Mouse (Mus musculus) stomach, postnatal 0 days (tissue): ENCODE results near the gene Mgl2. TPM values are rescaled to one million over a fixed set of nuclear protein-coding genes. Genes with fewer than 3 reads are reported as not detected.

Experiments used
- ATAC-seq: fragments of 200-750 bp; cut with Nextera tagmentation; 2 replicates; pipeline ENCODE4 v1.8.0; 2017; ENCODE audit not compliant: low FRiP score, low TSS enrichment
- DNase-seq: peaks from one replicate; pipeline ENCODE4 v3.0.0-alpha.2; 2016; ENCODE audit warnings: low spot score
- H3K27ac ChIP-seq: fragments of 300-500 bp; sonication (generic); replicated peaks from 2 replicates; pipeline ENCODE4 v1.5.1; 2014; ENCODE audit warnings: mild to moderate bottlenecking, control low read depth
- H3K27me3 ChIP-seq: fragments of 300-500 bp; sonication (generic); 2 replicates; pipeline ENCODE4 v1.6.1; 2014; ENCODE audit warnings: low read length; ENCODE audit not compliant: control insufficient read depth, insufficient read depth
- H3K36me3 ChIP-seq: fragments of 300-500 bp; sonication (generic); 2 replicates; pipeline ENCODE4 v1.6.1; 2014; ENCODE audit warnings: low read length, mixed read lengths; ENCODE audit not compliant: control insufficient read depth, insufficient read depth
- H3K4me1 ChIP-seq: fragments of 300-500 bp; sonication (generic); replicated peaks from 2 replicates; pipeline ENCODE4 v1.6.1; 2014; ENCODE audit warnings: antibody characterized with exemption; ENCODE audit not compliant: control insufficient read depth, insufficient read depth
- H3K4me2 ChIP-seq: fragments of 300-500 bp; sonication (generic); replicated peaks from 2 replicates; pipeline ENCODE4 v1.6.1; 2014; ENCODE audit warnings: low read depth, mild to moderate bottlenecking, control low read depth, moderate library complexity
- H3K4me3 ChIP-seq: fragments of 300-500 bp; sonication (generic); 2 replicates; pipeline ENCODE4 v1.5.1; 2014; ENCODE audit warnings: low read depth, low read length, control low read depth
- H3K9ac ChIP-seq: fragments of 300-500 bp; sonication (generic); 2 replicates; pipeline ENCODE4 v1.6.1; 2014; ENCODE audit warnings: mild to moderate bottlenecking, low read length, control low read depth, mixed read lengths
- H3K9me3 ChIP-seq: fragments of 300-500 bp; sonication (generic); 2 replicates; pipeline ENCODE4 v1.6.1; 2016; ENCODE audit warnings: low read length; ENCODE audit not compliant: control insufficient read depth
- CTCF ChIP-seq: IDR thresholded peaks from 2 replicates; pipeline ENCODE4 v1.5.1; 2016; ENCODE audit warnings: antibody characterized with exemption, low read depth, mild to moderate bottlenecking, moderate library complexity
- EP300 ChIP-seq: optimal IDR thresholded peaks from 2 replicates; pipeline ENCODE3; 2016; ENCODE audit warnings: antibody characterized with exemption
- WGBS: fragments of 180-500 bp; shearing (Covaris S2); extraction: QIAGEN DNeasy Blood & Tissue Kit; methylation state at CpG from one replicate; pipeline ENCODE4 v1.1.7; 2014; 5-methylcytosine and 5-hydroxymethylcytosine counted together
- polyA plus RNA-seq: library from polyadenylated mRNA; unstranded; fragments of >200 nt; fragmentation: Nextera tagmentation; extraction: Ambion mirVana; gene quantifications from 2 replicates; pipeline ENCODE4 v1.2.1, GENCODE M21; 2015

Mgl2 gene
- polyA plus RNA-seq, 1 experiment from 2014 or later, result 0.68 TPM

GRCm38 (mm10) chr11:70172298-70172697, 42.2 kb downstream of the Mgl2 start:
- DNase-seq, result no peak
- Histone ChIP-seq H3K4me1 (no peaks in the 10 kb centered on the region), H3K9ac (no peak overlapping the region), H3K36me3 (no peaks in the 10 kb centered on the region), H3K4me3 (no peak overlapping the region), H3K27me3 (no peaks in the 10 kb centered on the region), H3K9me3 (no peaks in the 10 kb centered on the region), H3K27ac (no peak overlapping the region), H3K4me2 (no peak overlapping the region)
- no peak for ATAC-seq
- TF ChIP-seq CTCF (no peak), EP300 (no peak)
- 56% methylated on average over 5 of the region's 5 CpGs for WGBS

- Histone ChIP-seq H3K4me1 (no peaks in the 10 kb centered on the region), H3K4me2 (no peak overlapping the region), H3K36me3 (no peaks in the 10 kb centered on the region), H3K9ac (no peak overlapping the region), H3K4me3 (no peak overlapping the region), H3K9me3 (no peaks in the 10 kb centered on the region), H3K27ac (no peak overlapping the region), H3K27me3 (no peaks in the 10 kb centered on the region)
- DNase-seq (no peak), ATAC-seq (no peak)
- WGBS, result 68% methylated on average over 4 of the region's 4 CpGs
- TF ChIP-seq CTCF, result no peak
- no peak for TF ChIP-seq EP300
Observed at GRCm38 (mm10) chr11:70174491-70174890, 44.4 kb downstream of the Mgl2 start.

- no peak overlapping the region for H3K4me3 ChIP-seq
- peak; percentile 54 for TF ChIP-seq CTCF
- TF ChIP-seq EP300, result no peak
- H3K27me3 ChIP-seq, result no peaks in the 10 kb centered on the region
- no peaks in the 10 kb centered on the region for H3K9me3 ChIP-seq
- no peaks in the 10 kb centered on the region for H3K36me3 ChIP-seq
- ATAC-seq (no peak), DNase-seq (no peak)
- H3K4me2 ChIP-seq, result no peak overlapping the region
- H3K9ac ChIP-seq, result no peak overlapping the region
- 75% methylated on average over 8 of the region's 8 CpGs for WGBS
- no peak overlapping the region for H3K27ac ChIP-seq
- no peaks in the 10 kb centered on the region for H3K4me1 ChIP-seq
Observed at GRCm38 (mm10) chr11:70177647-70178046, 47.5 kb downstream of the Mgl2 start.

GRCm38 (mm10) chr11:70178311-70178710, 48.2 kb downstream of the Mgl2 start:
- 82% methylated on average over 11 of the region's 11 CpGs for WGBS
- H3K27me3 ChIP-seq, result no peaks in the 10 kb centered on the region
- no peak overlapping the region for H3K27ac ChIP-seq
- TF ChIP-seq CTCF (no peak), EP300 (no peak)
- no peak overlapping the region for H3K9ac ChIP-seq
- H3K4me3 ChIP-seq, result no peak overlapping the region
- H3K9me3 ChIP-seq, result no peaks in the 10 kb centered on the region
- H3K36me3 ChIP-seq, result no peaks in the 10 kb centered on the region
- H3K4me2 ChIP-seq, result no peak overlapping the region
- H3K4me1 ChIP-seq, result no peaks in the 10 kb centered on the region
- ATAC-seq, result no peak
- DNase-seq, result no peak

- no peak for TF ChIP-seq CTCF
- H3K27ac ChIP-seq, result no peak overlapping the region
- H3K4me3 ChIP-seq, result no peak overlapping the region
- H3K4me2 ChIP-seq, result no peak overlapping the region
- H3K9ac ChIP-seq, result no peak overlapping the region
- no peaks in the 10 kb centered on the region for H3K4me1 ChIP-seq
- no peak for DNase-seq
- H3K36me3 ChIP-seq, result no peaks in the 10 kb centered on the region
- no peak for ATAC-seq
- WGBS, result 81% methylated on average over 11 of the region's 11 CpGs
- H3K9me3 ChIP-seq, result no peaks in the 10 kb centered on the region
- H3K27me3 ChIP-seq, result no peaks in the 10 kb centered on the region
Observed at GRCm38 (mm10) chr11:70178756-70179155, 48.6 kb downstream of the Mgl2 start.

- TF ChIP-seq CTCF, result peak; percentile 73
- TF ChIP-seq EP300, result no peak
- ATAC-seq (no peak), DNase-seq (peak; percentile 38)
- no peak overlapping the region for H3K4me2 ChIP-seq
- no peaks in the 10 kb centered on the region for H3K4me1 ChIP-seq
- H3K4me3 ChIP-seq, result no peak overlapping the region
- no peak overlapping the region for H3K27ac ChIP-seq
- no peak overlapping the region for H3K9ac ChIP-seq
- no peaks in the 10 kb centered on the region for H3K36me3 ChIP-seq
- H3K27me3 ChIP-seq, result no peaks in the 10 kb centered on the region
- no peaks in the 10 kb centered on the region for H3K9me3 ChIP-seq
- WGBS, result 28% methylated on average over 14 of the region's 14 CpGs
Observed at GRCm38 (mm10) chr11:70179401-70179800, 49.3 kb downstream of the Mgl2 start.
